Mouse (Mus musculus) CH12F3 (cell line): Measurements from ENCODE around the gene Gm12695.

Source experiments
- in situ Hi-C: fragments of 300-500 bp; cut with MboI; formaldehyde crosslinking; loops from 2 replicates; pipeline ENCODE4 v1.14.3; 2020; ENCODE audit warnings: low sequenced_read_pairs

Gm12695 gene

DNA sequence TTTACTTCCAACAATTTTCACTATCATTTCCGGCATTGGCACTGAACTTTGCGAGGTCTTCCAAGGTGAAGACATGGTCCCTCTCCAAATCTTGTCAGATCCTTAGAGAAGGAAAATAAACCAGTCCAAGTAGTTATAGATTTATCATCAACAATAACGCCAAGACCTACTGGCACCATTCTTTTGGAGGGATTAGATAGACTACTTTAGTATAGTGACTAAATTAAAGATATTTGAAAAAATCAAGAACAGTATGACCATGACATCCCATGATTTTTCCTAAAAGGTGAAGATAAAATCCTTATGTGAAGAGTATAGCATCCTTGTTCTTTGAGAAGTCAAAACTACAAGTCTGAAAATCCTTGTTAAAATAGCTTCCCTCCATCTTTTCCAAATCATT, at the start of gene Gm12695:
TSS of gene Gm12695 (minus strand) at position 101 of the 400 bp plus-strand sequence.
- in situ Hi-C loops = no loop called here

DNA sequence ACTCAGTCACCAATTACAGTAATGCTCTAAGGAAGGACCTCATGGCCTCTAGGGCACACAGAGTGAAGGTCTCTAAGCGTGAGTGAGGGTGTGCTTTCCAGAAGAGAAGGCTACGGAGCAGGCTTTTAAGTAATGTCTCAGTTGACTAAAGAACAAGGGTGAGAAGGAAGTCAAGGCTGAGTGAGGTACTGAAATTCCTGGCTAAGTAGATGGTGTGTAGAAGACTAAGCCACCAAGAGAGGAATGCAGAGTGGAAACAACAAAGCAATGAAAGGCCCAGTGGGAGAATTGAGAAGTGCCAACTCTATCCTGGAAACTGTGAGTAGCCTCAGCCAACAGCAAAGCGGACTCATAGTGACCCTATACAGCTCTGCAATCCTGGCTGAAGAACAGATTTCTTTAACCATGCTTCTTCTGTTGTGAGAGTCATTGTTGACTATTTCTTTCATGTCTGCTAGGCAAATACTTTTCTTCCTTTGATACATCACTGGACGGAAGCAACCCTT, 40.6 kb upstream of the Gm12695 start:
- in situ Hi-C loops = no loop called here

DNA sequence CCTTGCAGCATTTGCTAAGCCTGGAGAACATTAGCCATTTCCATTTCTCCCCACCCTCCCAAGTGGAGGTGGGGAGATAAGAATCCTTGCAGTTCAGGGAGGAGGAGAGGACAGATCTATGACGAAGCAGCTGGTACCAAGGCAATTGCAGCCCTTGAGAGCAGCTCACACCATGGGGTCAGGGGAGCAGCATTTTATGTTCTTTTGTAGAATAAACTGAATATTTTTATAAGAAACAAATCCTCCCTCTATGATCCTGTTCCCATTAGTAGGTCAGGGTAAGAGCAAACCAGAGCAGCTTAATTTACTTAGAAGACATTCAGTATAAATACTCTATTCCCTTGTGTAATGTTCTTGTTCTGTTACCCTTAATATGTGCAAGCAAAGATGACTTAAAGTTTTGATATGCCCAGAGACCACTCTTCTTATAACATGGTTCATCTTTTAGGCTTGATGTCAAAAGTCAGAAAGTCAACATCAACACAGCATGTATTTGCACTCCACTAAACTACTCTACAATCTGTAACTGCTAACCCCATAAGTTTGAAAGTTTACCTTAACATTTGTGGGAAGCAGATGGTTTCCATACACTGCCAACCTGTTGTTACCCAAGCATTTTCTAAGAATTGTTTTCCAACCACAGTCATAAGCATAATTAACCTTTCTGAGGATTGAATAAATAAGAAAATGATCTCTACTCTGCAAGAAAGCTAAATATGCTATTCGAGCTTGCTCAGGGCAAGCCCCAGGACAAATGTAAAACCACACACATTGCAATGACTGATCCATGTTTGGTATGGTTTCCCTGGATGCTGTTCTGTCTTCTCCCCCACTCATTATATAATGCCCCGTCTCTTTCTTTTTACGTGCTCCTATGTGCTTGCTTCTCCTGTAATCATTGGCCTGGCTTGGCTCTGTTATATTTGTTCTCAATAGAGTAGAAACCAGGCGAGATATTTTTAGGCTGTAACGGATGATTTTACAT, 22.1 kb upstream of the Gm12695 start:
- in situ Hi-C loops = no loop called here

DNA sequence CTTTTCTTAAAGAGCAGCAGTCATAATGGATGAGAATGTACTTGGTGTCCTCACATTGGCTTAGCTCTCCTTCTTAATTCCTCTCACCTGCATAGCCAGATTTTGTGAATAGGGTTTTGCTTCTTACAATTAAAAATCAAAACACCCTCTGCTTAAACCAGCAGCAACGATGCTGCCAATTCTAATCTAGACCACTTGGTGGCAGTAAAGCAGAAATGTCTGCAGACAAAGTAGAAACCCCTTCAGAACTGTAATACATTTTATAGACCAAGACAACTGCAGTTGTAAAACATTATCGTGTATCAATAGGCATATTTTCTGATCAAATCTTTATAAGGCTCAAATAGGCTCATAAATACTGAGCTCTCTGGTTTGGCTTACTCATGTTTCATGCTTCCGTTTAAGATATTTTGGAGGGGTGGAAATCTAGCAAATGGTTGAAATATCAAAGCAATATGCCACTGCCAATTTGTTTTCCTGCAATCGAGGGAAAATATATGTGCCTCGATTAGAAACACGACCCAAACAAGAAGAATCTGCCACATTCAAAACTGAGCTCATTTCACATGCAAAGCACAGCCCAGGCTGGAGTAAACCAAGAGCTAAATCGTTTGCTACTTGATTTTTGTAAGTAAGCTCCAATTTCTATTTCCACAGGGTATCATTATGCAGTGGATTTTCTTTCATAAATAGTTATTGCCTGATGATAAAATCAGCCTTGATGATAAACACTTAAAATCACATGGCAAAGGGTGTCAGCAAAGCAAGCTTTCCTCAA, 14.6 kb upstream of the Gm12695 start:
- in situ Hi-C loops = no loop called here

DNA sequence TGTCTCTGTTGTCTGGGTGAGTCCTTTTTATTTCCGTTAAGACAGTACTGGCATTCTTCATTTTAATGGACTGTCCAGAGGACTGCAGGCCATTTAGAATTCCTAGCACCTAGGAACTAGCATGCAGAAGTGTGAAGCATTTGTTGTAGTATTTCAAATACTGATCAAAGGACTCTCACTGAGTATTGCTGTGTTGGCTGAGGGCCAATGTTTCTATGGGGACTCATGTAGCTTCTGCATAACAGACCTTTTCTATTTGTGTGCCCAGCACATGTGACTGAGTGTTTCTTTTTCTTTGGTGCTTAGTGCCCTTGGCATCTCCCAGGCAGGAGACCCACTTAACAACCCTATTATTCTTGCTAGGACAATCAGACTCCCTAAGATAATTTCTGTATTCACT, 12.6 kb upstream of the Gm12695 start:
- in situ Hi-C loops = no loop called here

DNA sequence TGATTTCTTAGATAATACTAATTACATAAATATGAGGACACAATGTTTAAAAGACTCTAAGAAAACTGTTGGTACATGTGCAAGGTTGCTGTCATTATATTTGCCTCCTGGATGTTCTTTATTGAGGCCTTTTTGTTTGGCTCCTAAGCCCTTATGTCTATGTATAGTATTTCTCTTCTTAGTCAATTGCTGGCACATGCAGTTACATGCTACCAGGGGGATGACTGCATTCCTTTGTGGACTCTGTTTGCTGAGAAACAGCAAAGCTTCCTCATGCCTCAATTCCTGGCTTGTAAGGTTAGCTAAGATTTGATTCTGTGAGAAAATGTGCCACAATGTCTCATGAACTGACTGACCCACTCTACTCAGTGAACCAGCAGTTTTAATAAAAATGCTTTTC, 6.3 kb upstream of the Gm12695 start:
- in situ Hi-C loops = no loop called here

DNA sequence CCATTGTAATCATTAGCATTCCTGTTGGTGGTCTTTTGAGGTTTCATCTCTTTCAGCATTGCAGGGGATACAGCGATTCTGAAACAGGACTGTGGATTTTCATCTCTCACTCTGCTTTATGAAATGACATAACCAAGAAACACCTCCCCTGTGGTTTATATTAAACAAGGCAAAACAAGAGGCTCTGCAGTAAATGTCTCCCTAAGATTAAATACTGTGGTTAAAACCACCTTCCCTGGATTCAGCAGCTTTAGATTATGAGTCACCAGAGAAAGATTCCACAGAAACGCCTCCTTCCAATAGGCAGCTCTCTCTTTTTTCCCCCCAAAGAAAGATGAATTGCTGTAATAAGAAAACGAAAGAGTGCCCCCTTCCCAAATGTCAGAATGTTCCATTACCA, 4.9 kb upstream of the Gm12695 start:
- in situ Hi-C loops = no loop called here

DNA sequence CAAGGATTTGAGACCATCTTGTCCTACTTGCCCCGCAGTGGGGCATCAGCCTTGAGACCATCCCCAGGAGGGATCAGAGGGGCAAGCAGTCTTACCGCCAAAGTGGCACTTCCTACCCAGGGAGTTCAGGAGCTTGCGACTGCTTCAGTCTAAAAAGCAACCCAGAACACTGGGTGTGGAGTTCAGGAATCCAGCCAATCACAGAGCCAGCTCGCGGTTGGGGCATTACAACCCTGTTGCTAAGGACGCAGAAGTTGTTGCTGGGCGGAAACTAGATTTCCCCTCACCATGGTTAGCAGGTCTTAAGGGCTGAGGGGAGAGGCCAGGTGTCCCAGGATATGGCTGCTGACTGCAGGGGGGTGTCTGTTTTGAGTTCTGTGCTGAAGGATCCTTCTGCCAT, 1.6 kb upstream of the Gm12695 start:
- in situ Hi-C loops = no loop called here

DNA sequence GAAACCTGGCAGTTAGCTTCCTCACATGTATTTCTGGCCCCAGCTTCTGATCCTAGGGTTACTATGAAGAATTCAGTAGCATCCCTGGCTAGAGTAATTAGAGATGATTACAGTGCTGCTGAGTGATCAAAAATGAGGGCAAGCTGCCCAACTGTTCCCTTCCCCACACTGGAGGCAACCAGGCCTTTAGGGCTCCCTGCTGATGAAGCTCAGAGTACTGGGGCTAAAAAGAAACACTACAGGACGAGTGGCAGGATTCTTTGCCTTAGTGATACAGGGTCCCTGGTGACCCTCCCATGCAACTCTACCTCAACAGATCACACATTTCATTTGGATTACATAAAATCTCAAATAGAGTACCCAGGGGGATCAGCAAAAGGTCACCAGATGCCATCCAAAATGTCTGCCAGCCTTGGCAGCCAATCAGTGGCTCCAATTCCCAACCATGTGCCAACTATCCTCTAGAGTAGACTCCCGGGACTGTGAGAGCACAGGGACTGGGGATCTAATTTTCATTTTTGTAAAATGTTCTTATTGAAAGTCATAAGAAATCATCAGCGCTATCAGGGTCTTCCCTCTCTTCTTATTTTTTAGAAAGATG, 11.9 kb downstream of the Gm12695 start:
- in situ Hi-C loops = no loop called here

DNA sequence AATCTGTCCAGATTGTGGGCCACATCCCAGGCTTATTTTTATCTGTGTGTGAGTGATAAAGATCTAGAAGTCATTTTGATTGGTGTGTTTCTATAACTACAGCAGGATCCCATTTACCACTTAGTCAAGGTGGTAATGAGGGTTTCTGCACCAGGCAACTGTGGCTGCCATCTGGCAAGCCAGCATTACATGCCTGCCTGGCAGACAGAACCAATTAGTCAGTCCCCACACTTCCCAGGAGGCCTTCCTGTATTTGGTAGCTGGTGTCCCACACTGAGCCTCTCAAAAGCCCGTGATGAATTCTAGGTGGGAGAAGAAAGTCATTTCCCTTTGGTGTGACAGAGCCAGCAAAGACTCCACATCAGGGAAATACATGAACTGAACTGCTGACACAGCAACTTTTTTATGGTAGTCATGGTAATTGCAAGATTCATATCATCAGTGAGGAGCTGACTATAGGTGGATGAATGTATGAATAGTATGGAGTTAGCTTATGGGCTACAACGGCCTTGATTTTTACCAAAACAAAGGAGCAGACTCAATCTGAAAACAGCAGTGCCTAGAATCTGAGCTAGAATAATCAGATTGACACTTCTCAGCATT, 18.5 kb downstream of the Gm12695 start:
- in situ Hi-C loops = no loop called here

DNA sequence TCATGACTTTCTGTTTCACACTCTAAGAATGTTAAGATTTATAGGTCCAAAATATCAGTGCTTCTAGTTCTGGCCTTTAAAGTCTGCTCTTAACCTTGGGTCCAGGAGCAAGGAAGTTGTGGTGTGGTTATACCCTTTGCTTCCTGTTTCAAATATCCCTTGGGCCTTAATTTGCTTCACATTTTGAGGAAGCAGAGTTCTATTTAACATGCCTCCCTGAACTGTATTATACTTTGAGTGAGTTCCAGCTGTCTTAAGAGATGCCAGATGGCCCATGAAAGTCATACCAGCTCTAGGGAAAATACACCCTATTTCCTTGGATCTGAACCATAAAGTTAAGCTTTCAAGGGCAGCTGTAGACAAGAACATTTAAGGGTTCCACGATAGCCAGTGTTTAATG, 33.0 kb downstream of the Gm12695 start:
- in situ Hi-C loops = no loop called here

DNA sequence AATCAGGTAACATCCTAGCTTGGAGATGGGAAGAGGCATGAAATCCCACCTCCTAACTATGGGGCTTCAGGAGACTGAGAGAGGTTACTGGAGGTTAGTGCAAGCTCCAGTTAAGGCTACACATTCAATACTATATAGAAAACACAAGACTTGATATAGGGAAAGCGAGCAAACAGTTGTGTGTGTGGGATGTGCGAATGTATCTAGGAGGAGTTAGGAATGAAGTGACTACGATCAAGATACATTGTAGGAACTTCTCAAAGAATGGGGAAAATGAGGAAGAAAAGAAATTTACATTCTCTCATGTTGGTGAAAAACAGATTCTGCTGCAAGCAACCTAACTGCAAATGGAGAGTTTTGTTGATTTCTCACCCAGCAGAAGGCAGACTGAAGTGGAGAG, 44.5 kb downstream of the Gm12695 start:
- in situ Hi-C loops = no loop called here

DNA sequence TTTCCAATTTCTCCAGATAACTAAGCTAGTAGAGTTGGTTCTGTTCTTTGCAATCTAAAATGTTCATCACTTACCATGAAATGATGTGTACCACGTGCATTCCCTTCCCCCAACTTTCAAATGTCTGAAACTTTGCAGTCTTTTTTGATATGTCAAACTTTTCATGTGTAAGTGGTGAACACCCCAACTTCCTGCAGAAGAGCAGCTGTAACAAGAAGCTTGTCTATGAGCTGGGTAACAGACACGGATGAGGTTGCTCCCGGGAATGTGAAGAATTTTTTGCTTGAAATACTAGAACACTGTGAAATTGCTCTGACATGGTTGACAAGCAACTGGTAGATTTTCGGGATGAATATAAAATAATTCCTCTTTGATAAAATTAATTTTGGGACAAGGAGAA, 55.7 kb downstream of the Gm12695 start:
- in situ Hi-C loops = no loop called here

DNA sequence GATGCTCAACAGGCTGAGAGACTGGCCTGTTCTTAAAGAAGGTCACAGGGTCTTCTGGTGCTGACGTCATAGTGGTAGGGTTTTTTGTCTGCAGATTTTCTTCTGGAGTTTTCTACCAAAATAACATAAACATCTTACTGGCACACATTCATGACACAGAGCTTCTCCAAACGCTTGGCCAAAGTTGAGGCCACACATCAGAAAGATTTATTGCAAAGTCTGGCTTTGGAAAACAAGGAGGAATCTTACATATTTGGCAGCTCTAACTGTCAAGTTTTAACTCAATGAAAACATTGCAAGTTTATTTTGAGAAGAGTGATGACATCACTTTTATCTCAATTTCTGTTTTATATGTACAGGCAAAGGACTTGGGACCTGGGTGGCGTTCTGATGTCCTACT, 56.8 kb downstream of the Gm12695 start:
- in situ Hi-C loops = no loop called here

DNA sequence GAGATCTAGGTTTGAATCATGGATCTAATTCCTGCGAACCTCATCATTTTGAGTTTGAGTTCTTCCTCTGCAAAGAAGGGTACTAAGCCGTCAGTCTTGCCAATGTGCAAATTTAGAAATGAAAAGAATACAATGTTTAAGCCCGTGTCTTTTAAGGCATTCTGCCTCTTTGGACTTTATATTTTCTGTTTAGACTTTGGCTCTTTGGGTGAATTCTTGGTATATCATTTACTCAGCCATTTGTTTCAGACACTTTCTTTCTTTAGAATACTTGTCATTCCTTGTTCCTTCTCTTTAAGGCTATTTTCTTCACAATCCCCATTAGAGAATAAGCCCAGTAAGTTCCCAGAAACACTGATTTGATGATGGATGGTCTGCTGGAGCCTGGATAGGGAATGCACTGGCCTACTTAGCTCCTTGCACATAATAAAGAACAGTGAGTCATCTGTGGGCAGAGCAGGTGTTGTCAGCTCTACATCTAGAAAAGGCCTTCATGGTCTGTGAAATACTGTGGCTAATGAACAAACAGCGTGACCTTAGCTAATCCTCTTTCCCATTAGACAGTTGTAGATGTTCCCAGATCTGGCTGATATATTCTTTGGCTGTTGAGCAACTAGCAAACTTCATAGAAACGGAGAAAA, 59.5 kb downstream of the Gm12695 start:
- in situ Hi-C loops = no loop called here

DNA sequence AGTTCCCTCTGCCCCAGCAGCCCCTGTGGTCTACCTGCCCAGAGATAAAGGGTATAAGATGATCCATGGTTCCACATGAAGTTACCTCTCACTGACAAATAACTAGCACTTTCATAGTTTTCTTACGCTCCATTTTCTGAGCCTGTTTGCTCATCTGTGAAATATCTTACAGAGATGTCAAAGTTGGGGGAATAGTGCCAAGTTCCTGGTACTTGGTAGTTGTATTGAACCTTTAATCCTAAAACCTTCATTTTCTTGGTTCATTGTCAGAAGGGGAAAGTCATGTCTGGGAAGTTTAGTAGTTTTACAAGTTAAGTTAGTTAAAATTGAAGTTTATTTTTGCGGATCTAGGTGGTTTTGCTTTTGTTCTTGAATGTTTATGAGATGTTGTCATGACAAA, 62.7 kb downstream of the Gm12695 start:
- in situ Hi-C loops = no loop called here

DNA sequence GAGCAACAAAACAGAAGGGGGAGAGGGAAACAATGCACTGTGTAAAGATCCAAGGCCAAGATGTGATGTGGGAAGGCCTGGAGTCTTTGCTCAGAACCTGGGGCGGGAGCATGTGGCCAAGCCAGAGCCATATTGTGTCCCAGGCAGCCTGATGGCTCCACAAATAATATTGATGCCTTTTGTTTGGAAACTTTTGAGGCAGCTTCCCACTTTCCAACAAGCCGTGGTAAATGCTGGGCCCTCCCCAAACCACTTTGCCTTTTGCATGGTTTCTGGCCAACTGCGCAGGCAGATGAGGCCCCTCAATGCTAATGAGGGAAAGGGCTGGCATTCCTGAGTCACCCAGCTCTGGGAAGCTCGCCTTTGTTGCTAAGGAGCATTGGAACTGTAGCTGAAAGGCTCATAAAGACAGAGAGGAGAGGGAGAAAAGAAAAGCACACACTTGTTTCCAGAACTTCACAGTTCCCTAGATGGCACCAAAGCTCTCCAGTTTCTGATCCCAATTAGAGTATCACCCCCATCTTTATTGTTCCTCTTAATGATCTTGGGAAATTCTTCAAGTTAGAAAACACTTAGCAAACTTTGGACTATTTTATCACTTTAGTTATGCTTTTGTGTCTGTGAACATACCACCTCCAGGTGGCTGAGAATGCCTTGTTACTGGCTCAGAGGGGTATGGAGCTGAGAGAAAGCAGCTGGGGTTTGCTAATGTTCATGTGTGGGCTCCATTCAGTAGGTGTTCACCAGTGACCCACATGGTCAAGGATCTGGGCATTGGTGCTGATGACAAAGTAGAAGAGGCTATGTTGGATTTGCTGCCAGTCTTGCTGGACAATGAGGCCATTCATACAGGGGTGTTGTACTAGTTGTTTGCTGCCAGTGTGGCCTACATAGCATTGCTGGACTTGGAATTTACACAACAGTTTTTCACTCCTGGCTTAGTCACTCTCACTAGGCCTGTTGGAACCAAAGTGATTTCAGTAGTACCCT, 65.7 kb downstream of the Gm12695 start:
- in situ Hi-C loops = no loop called here

DNA sequence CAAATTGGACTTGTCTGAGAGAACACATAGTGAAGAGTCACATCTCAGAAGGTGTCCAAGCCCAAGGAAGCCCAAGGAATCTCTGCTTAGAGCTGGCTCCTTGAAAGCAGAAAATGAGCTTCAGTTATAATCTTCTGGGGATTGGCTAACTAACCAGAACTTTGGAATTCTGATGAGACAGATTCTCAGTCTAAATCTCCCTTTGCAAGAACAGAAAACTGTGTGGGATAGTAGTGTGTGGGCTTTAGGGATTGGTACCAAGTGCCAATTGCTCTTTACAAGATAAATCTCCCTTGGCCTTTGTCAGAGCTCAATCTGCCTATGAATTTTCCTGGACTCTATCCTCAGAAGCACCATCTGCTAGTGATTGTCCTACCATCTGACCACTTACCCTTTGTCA, 66.5 kb downstream of the Gm12695 start:
- in situ Hi-C loops = no loop called here

DNA sequence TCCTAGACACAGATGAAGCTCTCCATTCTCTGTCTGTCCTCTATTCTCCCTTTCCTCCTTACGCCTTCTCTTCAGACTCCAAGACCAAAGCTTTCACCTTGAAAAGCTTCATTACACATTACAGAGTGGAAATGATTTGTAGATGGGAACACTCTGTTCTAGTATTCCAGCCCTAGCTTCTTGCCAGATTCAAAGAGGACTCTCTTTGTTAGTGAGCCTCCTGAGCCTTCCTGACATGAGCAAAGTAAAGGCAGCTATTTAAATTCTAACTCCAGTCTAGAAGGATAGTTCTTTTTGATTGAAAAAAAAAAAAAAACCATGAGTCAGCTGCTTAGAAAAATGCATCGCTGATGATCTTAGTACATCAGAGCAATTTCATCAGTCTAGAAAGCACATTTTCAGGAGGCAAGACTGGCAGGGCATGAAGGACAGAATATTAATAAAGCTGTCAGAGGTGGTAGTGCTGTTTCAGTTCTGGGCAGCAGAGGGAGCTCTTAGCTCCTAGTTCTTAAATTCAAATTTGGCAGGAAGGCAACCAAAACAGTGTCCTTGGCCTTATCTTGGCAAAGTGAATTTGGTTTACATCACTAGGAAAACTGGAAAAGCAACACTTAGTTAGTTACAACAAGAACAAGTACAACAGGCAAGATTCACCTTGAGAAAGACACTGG, 79.6 kb downstream of the Gm12695 start:
- in situ Hi-C loops = no loop called here
